Mouse (Mus musculus) CH12.LX (cell line): ENCODE data around the gene Zfp296. TPM values are rescaled to one million over a fixed set of nuclear protein-coding genes. Genes with fewer than 3 reads are reported as not detected.

ENCODE experiments used
- DNase-seq: peaks from one replicate; pipeline ENCODE4 v3.0.0-alpha.2; 2013; ENCODE audit errors: extremely low read depth
- H3K27ac ChIP-seq: 2 replicates; pipeline ENCODE4 v1.5.1; 2012; ENCODE audit warnings: low read depth, mild to moderate bottlenecking, control low read depth, moderate library complexity; ENCODE audit not compliant: insufficient read depth
- H3K27me3 ChIP-seq: replicated peaks from 2 replicates; pipeline ENCODE3; 2012; ENCODE audit warnings: inconsistent platforms
- H3K36me3 ChIP-seq, 2 experiments: replicated peaks in 1 of 2; 2 replicates each; pipeline versions ENCODE3 to v1.6.1; 2012; ENCODE audit warnings: inconsistent platforms in 1 of 2, low read length in 1 of 2, mild to moderate bottlenecking in 1 of 2, mixed read lengths in 1 of 2, moderate library complexity in 1 of 2; ENCODE audit not compliant: control insufficient read depth in 1 of 2, insufficient read depth in 1 of 2
- H3K4me1 ChIP-seq, 2 experiments: 2 replicates each; pipeline ENCODE4 v1.6.1; 2012; ENCODE audit warnings: inconsistent platforms in 1 of 2, moderate library complexity in 1 of 2; ENCODE audit not compliant: insufficient read depth in 2 of 2, control insufficient read depth in 1 of 2
- H3K4me2 ChIP-seq: 2 replicates; pipeline ENCODE4 v1.6.1; 2012; ENCODE audit warnings: low read depth, mild to moderate bottlenecking, control low read depth; ENCODE audit not compliant: poor library complexity, insufficient read depth, severe bottlenecking
- H3K4me3 ChIP-seq, 3 experiments: fragments of 150-350 bp in 1 of 3; sonication (generic) in 1 of 3; replicated peaks in 1 of 3; 2 replicates each; pipeline versions ENCODE3 to v1.5.1; 2011 to 2012; ENCODE audit warnings: low read depth in 2 of 3, low read length in 2 of 3, mild to moderate bottlenecking in 2 of 3, moderate library complexity in 2 of 3, control low read depth in 1 of 3, improper control_type of control experiment in 1 of 3, inconsistent platforms in 1 of 3, mixed read lengths in 1 of 3; ENCODE audit not compliant: poor library complexity in 1 of 3
- H3K79me2 ChIP-seq: replicated peaks from 2 replicates; pipeline ENCODE4 v1.6.1; 2012; ENCODE audit warnings: mild to moderate bottlenecking, moderate library complexity; ENCODE audit not compliant: control insufficient read depth, poor library complexity, insufficient read depth, severe bottlenecking; ENCODE audit errors: extremely low read depth
- H3K9ac ChIP-seq: 2 replicates; pipeline ENCODE4 v1.6.1; 2012; ENCODE audit warnings: low read depth, mild to moderate bottlenecking, control low read depth, moderate library complexity; ENCODE audit not compliant: insufficient read depth
- H3K9me3 ChIP-seq: replicated peaks from 2 replicates; pipeline ENCODE3; 2012; ENCODE audit warnings: low read length, inconsistent platforms, mixed read lengths
- BHLHE40 ChIP-seq: IDR thresholded peaks from 2 replicates; pipeline ENCODE4 v1.6.1; 2011; ENCODE audit warnings: mild to moderate bottlenecking, low read depth, low read length, improper control_type of control experiment
- CHD2 ChIP-seq: IDR thresholded peaks from 2 replicates; pipeline ENCODE4 v1.6.1; 2011; ENCODE audit warnings: low read length, improper control_type of control experiment
- CTCF ChIP-seq, 2 experiments: IDR thresholded peaks in 1 of 2; conservative IDR thresholded peaks in 1 of 2; 2 replicates each; pipeline ENCODE4 v1.5.1; 2011 to 2012; ENCODE audit warnings: low read depth in 2 of 2, low read length in 2 of 2, improper control_type of control experiment in 1 of 2, inconsistent platforms in 1 of 2, mild to moderate bottlenecking in 1 of 2, moderate library complexity in 1 of 2
- ELF1 ChIP-seq: IDR thresholded peaks from 2 replicates; pipeline ENCODE4 v1.6.1; 2014; ENCODE audit warnings: low read depth, mild to moderate bottlenecking, inconsistent platforms, low read length, improper control_type of control experiment
- EP300 ChIP-seq: IDR thresholded peaks from 2 replicates; pipeline ENCODE4 v1.6.1; 2011; ENCODE audit warnings: low read length, improper control_type of control experiment
- ETS1 ChIP-seq: conservative IDR thresholded peaks from 2 replicates; pipeline ENCODE4 v1.6.1; 2012; ENCODE audit warnings: low read depth, mild to moderate bottlenecking, inconsistent platforms, low read length, improper control_type of control experiment, moderate library complexity
- KAT2A ChIP-seq: IDR thresholded peaks from 2 replicates; pipeline ENCODE4 v1.6.1; 2012; ENCODE audit warnings: low read length, improper control_type of control experiment, inconsistent platforms; ENCODE audit not compliant: insufficient replicate concordance
- MAFK ChIP-seq: IDR thresholded peaks from 2 replicates; pipeline ENCODE4 v1.6.1; 2011; ENCODE audit warnings: low read length, improper control_type of control experiment; ENCODE audit not compliant: insufficient replicate concordance
- MAZ ChIP-seq: IDR thresholded peaks from 2 replicates; pipeline ENCODE4 v1.6.1; 2012; ENCODE audit warnings: low read depth, mild to moderate bottlenecking, inconsistent platforms, low read length, improper control_type of control experiment, moderate library complexity
- MYC ChIP-seq: IDR thresholded peaks from 2 replicates; pipeline ENCODE4 v1.6.1; 2011; ENCODE audit warnings: low read depth, mild to moderate bottlenecking, improper control_type of control experiment, low read length
- POLR2AphosphoS2 ChIP-seq: IDR thresholded peaks from 2 replicates; pipeline ENCODE4 v1.6.1; 2011; ENCODE audit warnings: low read depth, low read length, improper control_type of control experiment
- RAD21 ChIP-seq: IDR thresholded peaks from 2 replicates; pipeline ENCODE4 v1.6.1; 2011; ENCODE audit warnings: low read depth, mild to moderate bottlenecking, low read length, improper control_type of control experiment, moderate library complexity
- RCOR1 ChIP-seq: conservative IDR thresholded peaks from 2 replicates; pipeline ENCODE4 v1.6.1; 2012; ENCODE audit warnings: low read depth, mild to moderate bottlenecking, inconsistent platforms, low read length, improper control_type of control experiment
- SIN3A ChIP-seq: IDR thresholded peaks from 2 replicates; pipeline ENCODE4 v1.6.1; 2012; ENCODE audit warnings: low read length, improper control_type of control experiment, inconsistent platforms
- SMC3 ChIP-seq: IDR thresholded peaks from 2 replicates; pipeline ENCODE4 v1.6.1; 2011; ENCODE audit warnings: low read depth, low read length, improper control_type of control experiment
- TBP ChIP-seq: conservative IDR thresholded peaks from 2 replicates; pipeline ENCODE4 v1.6.1; 2011; ENCODE audit warnings: low read depth, low read length, improper control_type of control experiment
- TCF12 ChIP-seq: IDR thresholded peaks from 2 replicates; pipeline ENCODE4 v1.6.1; 2014; ENCODE audit warnings: low read depth, mild to moderate bottlenecking, inconsistent platforms, low read length, improper control_type of control experiment
- USF1 ChIP-seq: IDR thresholded peaks from 2 replicates; pipeline ENCODE4 v1.6.1; 2014; ENCODE audit warnings: low read depth, mild to moderate bottlenecking, inconsistent platforms, low read length, improper control_type of control experiment
- USF2 ChIP-seq: conservative IDR thresholded peaks from 2 replicates; pipeline ENCODE4 v1.6.1; 2011; ENCODE audit warnings: low read depth, low read length, improper control_type of control experiment
- ZKSCAN1 ChIP-seq: IDR thresholded peaks from 2 replicates; pipeline ENCODE4 v1.6.1; 2012; ENCODE audit warnings: low read depth, inconsistent platforms, low read length, improper control_type of control experiment, borderline replicate concordance
- ZMIZ1 ChIP-seq: IDR thresholded peaks from 2 replicates; pipeline ENCODE4 v1.6.1; 2012; ENCODE audit warnings: low read depth, mild to moderate bottlenecking, inconsistent platforms, low read length, improper control_type of control experiment
- dilution Hi-C: fragments of 300-500 bp; cut with MboI; formaldehyde crosslinking; loops from 2 replicates; pipeline ENCODE4 v1.14.3; 2020; ENCODE audit warnings: low sequenced_read_pairs; ENCODE audit not compliant: extremely low pct_unique_long_range_greater_than_20kb, extremely low pct_ligation_motif_present
- in situ Hi-C: fragments of 300-500 bp; cut with MboI; formaldehyde crosslinking; loops from 3 replicates; pipeline ENCODE4 v1.14.3; 2019; ENCODE audit warnings: low sequenced_read_pairs, low pct_ligation_motif_present, low pct_unique_long_range_greater_than_20kb, mixed read lengths
- polyA plus RNA-seq: library from polyadenylated mRNA; unstranded; fragments of >175 nt; gene quantifications from 2 replicates; pipeline ENCODE4 v1.2.1, GENCODE M21; 2012; ENCODE audit warnings: low read depth; ENCODE audit not compliant: insufficient read length
- total RNA-seq, 2 experiments: library from RNA; depleted of rRNA; stranded (reverse); fragments of 300-350 nt in 1 of 2; fragments of >200 nt in 1 of 2; gene quantifications; 2 replicates each; pipeline ENCODE4 v1.2.3; 2012 to 2014

The Zfp296 gene
- total and polyA plus RNA-seq, 3 experiments: 10.7 to 44.0 (median 30.0) TPM

DNA sequence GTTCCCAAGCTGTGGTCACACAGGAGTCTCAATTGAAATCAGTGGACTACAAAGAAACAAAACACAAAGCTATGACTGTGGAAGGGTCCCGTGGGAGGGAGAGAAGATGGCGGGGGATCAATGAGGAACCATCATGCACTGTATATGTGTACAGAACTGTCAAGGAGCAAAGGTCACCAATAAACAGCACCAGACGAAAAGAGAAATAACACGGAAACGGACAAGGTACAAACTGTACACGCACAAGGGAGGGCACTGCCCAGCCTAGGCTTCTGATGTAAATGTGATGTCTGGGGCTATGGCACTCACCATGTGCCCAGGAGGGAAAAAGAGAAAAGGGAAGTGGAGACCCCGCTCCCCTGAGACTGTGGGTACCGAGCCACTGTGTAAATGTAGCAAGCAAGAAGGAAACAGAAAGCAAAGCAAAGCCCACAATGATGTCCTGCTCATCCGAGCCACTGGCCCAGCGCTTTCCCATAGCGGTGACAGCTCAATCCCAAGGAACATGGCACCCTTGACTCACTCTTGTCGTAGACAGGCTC lies 38.0 kb downstream of the Zfp296 start:
- H3K27me3 ChIP-seq: no peaks in the 10 kb centered on the region
- TF ChIP-seq EP300: peak; percentile 29; the same call in 1 of the 2 replicates
- TF ChIP-seq CHD2: no peak
- TF ChIP-seq ETS1: no peak
- no peak for TF ChIP-seq RCOR1
- TF ChIP-seq ZKSCAN1: no peak
- H3K4me2 ChIP-seq: no peak overlapping the region
- in situ Hi-C loops: no loop called here
- peak overlapping the region; percentile 29; the same call in 1 of the 2 replicates for H3K27ac ChIP-seq
- DNase-seq: peak; percentile 64
- peaks cover 5 to 32% of the 10 kb centered on the region in 2 experiments for H3K4me1 ChIP-seq
- peaks cover 22% of the 10 kb centered on the region for H3K9me3 ChIP-seq
- dilution Hi-C loops: no loop called here
- peaks cover 86 to 97% of the 10 kb centered on the region in 2 experiments for H3K36me3 ChIP-seq
- no peak overlapping the region for H3K4me3 ChIP-seq
- H3K9ac ChIP-seq: no peak overlapping the region
- no peaks in the 10 kb centered on the region for H3K79me2 ChIP-seq

DNA sequence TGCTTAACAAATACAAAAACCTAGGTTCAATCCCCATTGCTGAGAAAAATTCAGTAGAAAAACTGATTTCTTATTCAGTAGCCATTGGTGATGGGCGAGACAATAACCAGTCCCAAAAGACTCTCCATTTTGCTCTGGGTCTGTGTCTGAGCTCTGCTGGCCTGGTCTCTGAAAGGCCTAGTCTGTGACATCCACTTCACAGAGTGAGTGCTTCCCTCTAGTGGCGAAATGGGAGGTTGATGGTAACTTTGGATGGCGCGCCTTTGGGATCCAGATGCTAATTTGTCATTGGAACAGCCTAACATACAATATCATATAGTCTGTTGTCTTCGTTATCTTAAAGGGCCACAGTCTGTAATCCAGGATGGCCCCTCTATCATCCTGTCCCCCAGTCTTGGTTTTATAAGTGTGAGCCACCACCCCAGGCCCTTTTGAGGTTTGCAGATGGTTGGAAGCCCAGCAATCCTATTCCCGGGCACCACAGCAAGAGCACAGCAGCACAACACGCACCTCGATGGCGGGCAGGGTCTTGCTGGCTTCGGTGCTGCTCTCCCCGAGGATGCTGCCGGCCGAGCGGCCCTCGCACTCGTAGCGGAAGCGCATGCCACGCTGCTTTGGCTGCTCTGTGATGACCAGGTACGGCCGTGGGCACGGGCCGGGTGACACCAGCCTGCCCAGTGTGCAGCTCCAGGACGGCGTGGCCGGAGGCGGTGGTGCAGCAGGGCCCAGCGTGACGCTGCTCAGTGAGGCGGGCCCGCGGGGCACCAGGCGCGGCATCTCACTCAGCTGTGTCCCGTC lies 42.1 kb downstream of the Zfp296 start:
- Histone ChIP-seq H3K79me2 (no peaks in the 10 kb centered on the region), H3K36me3 (peaks cover 72 to 98% of the 10 kb centered on the region in 2 experiments), H3K27ac (no peak overlapping the region), H3K4me1 (peaks cover 5 to 21% of the 10 kb centered on the region in 2 experiments), H3K9ac (no peak overlapping the region), H3K4me3 (no peak overlapping the region), H3K27me3 (no peaks in the 10 kb centered on the region), H3K9me3 (peaks cover 7% of the 10 kb centered on the region), H3K4me2 (no peak overlapping the region)
- TF ChIP-seq MAFK: no peak
- TF ChIP-seq KAT2A: no peak
- no peak for TF ChIP-seq ELF1
- TF ChIP-seq USF2: no peak
- TF ChIP-seq MAZ: no peak
- TF ChIP-seq RAD21: peak; percentile 47
- TF ChIP-seq SIN3A: no peak
- peak; percentile 60 to 70 for TF ChIP-seq CTCF (conservative IDR thresholded peaks at IDR 0.05 in 1 of 2, IDR thresholded peaks at IDR 0.05 in 1 of 2; ENCODE audit: low read depth in 2 of 2, low read length in 2 of 2)
- no peak for TF ChIP-seq MYC
- TF ChIP-seq EP300: no peak
- no peak for TF ChIP-seq BHLHE40
- peak; percentile 56 for TF ChIP-seq SMC3
- no peak for TF ChIP-seq POLR2AphosphoS2
- no peak for TF ChIP-seq TBP
- no peak for TF ChIP-seq ZMIZ1
- no peak for TF ChIP-seq USF1
- TF ChIP-seq TCF12: no peak
- peak; percentile 65 for DNase-seq
- dilution Hi-C loops: no loop called here
- in situ Hi-C loops: no loop called here
